Mouse (Mus musculus) C2C12 (cell line): ENCODE measurements around the gene Tmem191c. TPM values are rescaled to one million over a fixed set of nuclear protein-coding genes. Genes with fewer than 3 reads are reported as not detected.

ENCODE experiments used
- H3K27me3 ChIP-seq: one replicate; pipeline ENCODE4 v1.6.1; 2011; ENCODE audit not compliant: control insufficient read depth, insufficient read depth, insufficient read length
- H3K36me3 ChIP-seq: one replicate; pipeline ENCODE4 v1.6.1; 2011; ENCODE audit not compliant: control insufficient read depth, insufficient read depth
- H3K4me3 ChIP-seq: one replicate; pipeline ENCODE4 v1.5.1; 2011; ENCODE audit warnings: mild to moderate bottlenecking, control low read depth; ENCODE audit not compliant: poor library complexity, insufficient read depth, severe bottlenecking
- H3K79me2 ChIP-seq: one replicate; pipeline ENCODE4 v1.6.1; 2011; ENCODE audit not compliant: control insufficient read depth, insufficient read depth
- H3K79me3 ChIP-seq: one replicate; pipeline ENCODE4 v1.6.1; 2011; ENCODE audit warnings: low read depth, control low read depth
- H3ac ChIP-seq: one replicate; pipeline ENCODE3; 2011; ENCODE audit warnings: low read depth; ENCODE audit not compliant: control insufficient read depth, insufficient read length
- CEBPB ChIP-seq: IDR thresholded peaks from one replicate; pipeline ENCODE4 v1.6.1; 2011; ENCODE audit warnings: low read depth, mild to moderate bottlenecking, control low read depth, moderate library complexity
- CTCF ChIP-seq: IDR thresholded peaks from one replicate; pipeline ENCODE4 v1.5.1; 2011; ENCODE audit not compliant: control insufficient read depth, insufficient read depth, insufficient read length
- FOSL1 ChIP-seq: IDR thresholded peaks from one replicate; pipeline ENCODE4 v1.8.0; 2011; ENCODE audit warnings: mild to moderate bottlenecking, low read length; ENCODE audit not compliant: poor library complexity, insufficient read depth, severe bottlenecking
- MAX ChIP-seq: IDR thresholded peaks from one replicate; pipeline ENCODE4 v1.6.1; 2011; ENCODE audit warnings: mild to moderate bottlenecking, control low read depth
- MYOD1 ChIP-seq: IDR thresholded peaks from one replicate; pipeline ENCODE4 v1.6.1; 2011; ENCODE audit warnings: low read depth; ENCODE audit not compliant: control insufficient read depth, insufficient read length
- MYOG ChIP-seq: IDR thresholded peaks from one replicate; pipeline ENCODE4 v1.6.1; 2011; ENCODE audit not compliant: control insufficient read depth, insufficient read length; ENCODE audit errors: extremely low read depth
- USF1 ChIP-seq: IDR thresholded peaks from one replicate; pipeline ENCODE4 v1.6.1; 2011; ENCODE audit warnings: low read depth, mild to moderate bottlenecking, control low read depth, moderate library complexity
- polyA plus RNA-seq: library from polyadenylated mRNA; unstranded; fragments of >200 nt; fragmentation: generic; extraction: Trizol; gene quantifications from one replicate; pipeline ENCODE4 v1.2.1, GENCODE M21; 2012; ENCODE audit warnings: missing spikeins

Tmem191c gene
- polyA plus RNA-seq, 1 experiment: 1.3 TPM

DNA sequence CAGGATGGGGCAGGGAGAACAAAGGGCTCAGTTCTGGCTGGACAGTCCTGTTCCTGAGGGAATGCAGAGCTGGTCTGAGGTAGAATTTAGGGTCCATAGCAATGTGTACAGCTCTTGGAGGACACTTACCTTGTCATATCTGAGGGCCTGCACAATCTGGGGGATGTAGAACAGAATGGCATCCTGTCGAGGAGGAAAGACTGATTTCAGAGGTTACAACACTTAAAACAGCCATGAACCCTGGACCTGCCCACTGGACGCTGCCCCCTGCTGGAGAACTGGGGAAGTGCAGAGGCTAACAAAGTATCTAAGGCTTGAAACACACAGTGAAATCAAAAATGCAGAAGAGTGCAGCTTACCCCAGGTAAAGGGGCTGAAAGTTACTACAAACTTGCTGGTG lies 16.9 kb downstream of the Tmem191c start:
- no peak for TF ChIP-seq MAX
- TF ChIP-seq CTCF: peak; percentile 62
- Histone ChIP-seq H3K4me3 (no peak overlapping the region), H3ac (no peak overlapping the region), H3K79me2 (no peaks in the 10 kb centered on the region), H3K79me3 (no peaks in the 10 kb centered on the region), H3K27me3 (no peaks in the 10 kb centered on the region), H3K36me3 (peaks cover 28% of the 10 kb centered on the region)

DNA sequence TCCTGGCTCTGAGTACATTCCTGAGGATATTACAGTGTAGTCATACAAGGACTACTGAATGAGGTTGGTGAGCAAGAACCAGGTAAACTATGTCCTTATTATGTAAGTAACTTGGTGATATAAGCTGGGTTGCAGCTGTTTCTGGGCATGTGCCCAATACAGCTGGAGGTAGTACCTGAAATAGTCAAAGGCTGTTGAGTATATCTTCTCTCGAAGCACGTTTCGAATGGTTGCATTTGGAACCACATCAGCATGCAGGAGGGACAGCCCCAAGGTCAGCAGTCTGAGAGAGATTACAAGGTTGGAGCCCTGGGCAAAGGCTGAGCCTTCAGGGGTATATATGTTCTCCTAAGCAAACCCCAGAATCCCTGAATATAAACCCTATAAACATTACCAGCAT lies 24.9 kb downstream of the Tmem191c start:
- H3K27me3 ChIP-seq: no peaks in the 10 kb centered on the region
- no peak overlapping the region for H3ac ChIP-seq
- TF ChIP-seq USF1 (no peak), CEBPB (no peak), MAX (no peak), MYOG (no peak), MYOD1 (no peak), CTCF (no peak), FOSL1 (no peak)
- peaks cover 37% of the 10 kb centered on the region for H3K36me3 ChIP-seq
- H3K79me3 ChIP-seq: no peaks in the 10 kb centered on the region
- no peak overlapping the region for H3K4me3 ChIP-seq
- no peaks in the 10 kb centered on the region for H3K79me2 ChIP-seq

DNA sequence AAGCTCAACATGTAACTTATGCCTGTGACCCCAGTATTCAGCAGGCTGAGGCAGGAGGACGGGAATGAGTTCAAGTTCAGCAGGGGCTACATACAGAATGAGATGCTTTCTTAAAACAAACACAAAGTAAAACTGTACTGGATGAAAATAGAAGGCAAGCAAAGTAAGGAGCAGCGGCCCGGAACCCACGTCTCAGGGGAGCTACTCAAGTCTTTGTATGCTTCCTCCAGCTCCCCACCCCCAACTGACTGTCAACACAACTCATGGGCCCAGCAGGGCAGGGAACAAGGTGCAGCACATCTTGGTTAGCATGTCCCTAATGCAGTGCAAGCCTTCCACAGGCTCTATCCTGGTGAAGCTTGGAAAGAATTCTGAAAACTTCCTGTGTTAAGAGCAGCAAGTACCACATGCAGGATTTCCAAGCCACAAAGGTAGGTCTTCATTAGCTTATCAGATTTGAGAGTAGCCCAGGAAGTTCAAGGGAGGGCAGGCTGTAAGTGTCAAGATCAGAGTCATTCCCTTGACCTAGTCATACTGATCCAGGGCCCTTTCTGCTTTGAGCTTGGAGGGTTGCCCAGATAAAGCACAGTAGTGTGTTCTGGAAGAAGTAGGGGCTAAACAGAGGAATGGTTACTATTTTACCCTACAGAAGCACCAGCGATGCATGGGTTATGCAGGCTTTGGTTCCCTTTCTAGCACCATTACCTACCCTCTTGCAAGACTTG lies 27.8 kb downstream of the Tmem191c start:
- no peak overlapping the region for H3K4me3 ChIP-seq
- H3ac ChIP-seq: no peak overlapping the region
- H3K79me2 ChIP-seq: no peaks in the 10 kb centered on the region
- TF ChIP-seq CEBPB (no peak), CTCF (no peak), MAX (no peak), USF1 (no peak), FOSL1 (no peak), MYOG (no peak), MYOD1 (no peak)
- peaks cover 34% of the 10 kb centered on the region for H3K36me3 ChIP-seq
- H3K79me3 ChIP-seq: no peaks in the 10 kb centered on the region
- no peaks in the 10 kb centered on the region for H3K27me3 ChIP-seq

DNA sequence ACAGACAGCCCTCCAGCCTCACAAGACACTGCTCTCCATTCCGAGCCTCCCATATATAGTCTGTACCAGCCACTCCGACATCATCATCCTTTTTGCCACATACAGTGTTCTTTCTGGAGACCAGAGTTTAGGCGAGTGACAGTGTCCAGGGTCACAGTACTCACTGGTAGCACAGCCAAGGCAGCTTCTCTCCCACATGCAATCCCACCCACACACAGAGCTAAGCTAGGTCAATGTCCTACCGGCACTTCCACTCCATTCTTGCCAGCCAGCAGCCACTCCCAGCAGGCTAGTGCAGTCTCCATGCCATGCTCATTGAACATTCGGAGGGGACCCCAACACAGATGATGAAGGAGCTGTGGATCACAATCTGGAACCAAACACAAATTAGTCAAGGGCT lies 31.6 kb downstream of the Tmem191c start:
- H3ac ChIP-seq: no peak overlapping the region
- no peaks in the 10 kb centered on the region for H3K79me3 ChIP-seq
- H3K36me3 ChIP-seq: peaks cover 25% of the 10 kb centered on the region
- H3K4me3 ChIP-seq: no peak overlapping the region
- no peak for TF ChIP-seq MYOD1
- TF ChIP-seq FOSL1: no peak
- TF ChIP-seq MAX: no peak
- no peak for TF ChIP-seq MYOG
- TF ChIP-seq USF1: no peak
- no peak for TF ChIP-seq CEBPB
- TF ChIP-seq CTCF: no peak
- H3K27me3 ChIP-seq: no peaks in the 10 kb centered on the region
- H3K79me2 ChIP-seq: no peaks in the 10 kb centered on the region

DNA sequence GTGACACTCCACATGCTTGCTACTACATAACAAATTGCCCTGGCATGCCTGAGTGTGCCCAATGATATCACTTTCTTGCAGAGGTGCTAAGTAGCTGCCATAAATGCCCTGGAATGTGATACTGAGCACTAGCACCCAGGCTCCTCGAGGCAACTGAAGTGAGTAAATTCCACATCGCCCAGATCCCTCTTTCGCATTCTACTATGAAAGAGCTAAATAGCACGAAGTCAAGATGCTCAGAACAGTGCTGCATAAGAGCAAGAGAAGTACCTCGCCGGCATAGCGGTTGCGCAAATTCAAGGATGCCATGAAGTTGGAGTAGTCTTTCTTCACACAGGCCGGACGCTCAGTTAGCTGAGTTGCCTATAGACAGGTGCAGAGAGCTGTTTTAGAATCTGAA lies 33.2 kb downstream of the Tmem191c start:
- Histone ChIP-seq H3K79me2 (no peaks in the 10 kb centered on the region), H3K79me3 (no peaks in the 10 kb centered on the region), H3K36me3 (peaks cover 26% of the 10 kb centered on the region), H3K4me3 (no peak overlapping the region), H3ac (no peak overlapping the region), H3K27me3 (no peaks in the 10 kb centered on the region)
- TF ChIP-seq CTCF: no peak

DNA sequence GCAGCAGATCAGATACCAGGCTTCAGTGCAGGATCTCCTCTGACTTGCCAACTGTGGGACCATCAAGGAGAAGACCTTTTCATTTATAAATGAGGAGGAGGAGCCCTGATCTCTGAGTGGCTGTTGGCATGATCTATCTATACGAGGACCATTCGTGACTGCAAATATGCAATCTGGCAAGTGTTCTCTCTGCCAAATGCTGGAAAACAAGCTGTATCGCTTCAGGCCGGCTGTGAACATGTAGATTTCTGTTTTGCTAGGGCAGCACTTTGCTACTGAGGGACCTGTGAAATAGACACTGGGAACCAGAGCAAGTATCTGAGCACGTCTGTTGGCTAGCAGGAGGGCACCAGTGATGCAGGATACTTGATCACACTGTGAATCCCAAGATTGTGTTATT lies 36.7 kb downstream of the Tmem191c start:
- H3K4me3 ChIP-seq: no peak overlapping the region
- no peaks in the 10 kb centered on the region for H3K79me2 ChIP-seq
- H3ac ChIP-seq: no peak overlapping the region
- H3K79me3 ChIP-seq: no peaks in the 10 kb centered on the region
- H3K27me3 ChIP-seq: no peaks in the 10 kb centered on the region
- TF ChIP-seq USF1 (no peak), CEBPB (no peak), MAX (no peak), MYOG (no peak), FOSL1 (no peak), CTCF (no peak), MYOD1 (no peak)
- peaks cover 32% of the 10 kb centered on the region for H3K36me3 ChIP-seq
